21 mouse cellular contexts compared by ENCODE assay signal in the genomic region with DNA sequence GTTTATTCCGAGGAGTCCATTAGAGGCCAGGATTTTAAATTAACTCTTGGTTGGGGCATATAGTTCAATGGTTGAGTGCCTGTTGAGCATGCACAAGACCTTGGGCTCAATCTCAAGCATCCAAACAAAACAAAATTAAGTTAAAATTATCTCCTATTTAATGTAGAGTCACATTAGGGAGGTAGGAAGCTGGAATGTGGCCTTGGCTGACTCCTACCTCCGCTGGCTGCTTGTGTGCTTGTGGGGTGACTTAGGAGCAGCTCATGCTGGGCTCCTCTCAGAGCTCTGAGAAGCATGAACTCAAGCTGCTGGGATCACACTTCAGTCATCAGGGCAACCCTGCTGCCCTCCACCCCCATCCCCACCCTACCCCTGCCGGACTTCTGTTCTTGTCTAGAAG.
"Had no signal": no experiment of that assay in that cellular context is flagged by ENCODE, and none has a peak within 500 bp of the region (broad histone marks: within the 10 kb centered on the region; RNA-seq: fewer than 3 reads in every experiment).

No protein-coding gene starts in this region.

- DNase-seq: left cerebral cortex, postnatal 4 days; liver, postnatal 0 days; lung, embryonic 14.5 days; retina, postnatal 1 day; right cerebral cortex, postnatal 25 days; spleen, adult 18-20 months; thymus, adult 2 months; thymus, postnatal 14 days; thymus, postnatal 4 days had no signal

- H3K4me2 ChIP-seq: intestine, embryonic 15.5 days; limb, embryonic 12.5 days; limb, embryonic 15.5 days; liver, embryonic 11.5 days; lung, embryonic 14.5 days; midbrain, embryonic 12.5 days; midbrain, embryonic 15.5 days; neural tube, embryonic 13.5 days had no signal

- ATAC-seq: hindbrain, embryonic 16.5 days; intestine, embryonic 15.5 days; liver, postnatal 0 days; lung, postnatal 0 days; midbrain, embryonic 15.5 days had no signal

- H3K36me3 ChIP-seq: intestine, embryonic 15.5 days had no signal

- H3K27ac ChIP-seq: intestine, embryonic 15.5 days; limb, embryonic 12.5 days; limb, embryonic 15.5 days; liver, embryonic 14.5 days; macrophage; midbrain, embryonic 12.5 days; midbrain, embryonic 15.5 days; neural tube, embryonic 13.5 days had no signal

- H3K9ac ChIP-seq: intestine, embryonic 15.5 days; limb, embryonic 12.5 days; limb, embryonic 15.5 days; liver, embryonic 14.5 days; liver, postnatal 0 days; lung, embryonic 14.5 days; midbrain, embryonic 12.5 days; midbrain, embryonic 15.5 days; neural tube, embryonic 13.5 days had no signal

- H3K9me3 ChIP-seq: intestine, embryonic 15.5 days; limb, embryonic 15.5 days; midbrain, embryonic 12.5 days; midbrain, embryonic 15.5 days; neural tube, embryonic 13.5 days had no signal

- H3K4me1 ChIP-seq: intestine, embryonic 15.5 days; limb, embryonic 12.5 days; limb, embryonic 15.5 days; midbrain, embryonic 12.5 days; midbrain, embryonic 15.5 days had no signal

- H3K4me3 ChIP-seq: intestine, embryonic 15.5 days; limb, embryonic 12.5 days; limb, embryonic 15.5 days; midbrain, embryonic 12.5 days; midbrain, embryonic 15.5 days; myocyte; neural tube, embryonic 13.5 days had no signal

- H3K27me3 ChIP-seq: intestine, embryonic 15.5 days; limb, embryonic 12.5 days; limb, embryonic 15.5 days; midbrain, embryonic 12.5 days; midbrain, embryonic 15.5 days; neural tube, embryonic 13.5 days had no signal
